Mouse (Mus musculus) adrenal gland, adult 10 weeks (tissue): ENCODE results near the gene 2300009A05Rik. TPM values are rescaled to one million over a fixed set of nuclear protein-coding genes. Genes with fewer than 3 reads are reported as not detected.

Experiments
- polyA plus RNA-seq: library from polyadenylated mRNA; stranded (reverse); fragments of 350-450 nt; fragmentation: Illumina TruSeq; extraction: RNeasy Lipid Tissue Mini Kit (QIAGEN cat#74804); gene quantifications from one replicate; pipeline ENCODE4 v1.2.3, GENCODE M21; 2014; ENCODE audit warnings: low read depth, low replicate concordance

2300009A05Rik gene
- polyA plus RNA-seq = 35.2 TPM

DNA sequence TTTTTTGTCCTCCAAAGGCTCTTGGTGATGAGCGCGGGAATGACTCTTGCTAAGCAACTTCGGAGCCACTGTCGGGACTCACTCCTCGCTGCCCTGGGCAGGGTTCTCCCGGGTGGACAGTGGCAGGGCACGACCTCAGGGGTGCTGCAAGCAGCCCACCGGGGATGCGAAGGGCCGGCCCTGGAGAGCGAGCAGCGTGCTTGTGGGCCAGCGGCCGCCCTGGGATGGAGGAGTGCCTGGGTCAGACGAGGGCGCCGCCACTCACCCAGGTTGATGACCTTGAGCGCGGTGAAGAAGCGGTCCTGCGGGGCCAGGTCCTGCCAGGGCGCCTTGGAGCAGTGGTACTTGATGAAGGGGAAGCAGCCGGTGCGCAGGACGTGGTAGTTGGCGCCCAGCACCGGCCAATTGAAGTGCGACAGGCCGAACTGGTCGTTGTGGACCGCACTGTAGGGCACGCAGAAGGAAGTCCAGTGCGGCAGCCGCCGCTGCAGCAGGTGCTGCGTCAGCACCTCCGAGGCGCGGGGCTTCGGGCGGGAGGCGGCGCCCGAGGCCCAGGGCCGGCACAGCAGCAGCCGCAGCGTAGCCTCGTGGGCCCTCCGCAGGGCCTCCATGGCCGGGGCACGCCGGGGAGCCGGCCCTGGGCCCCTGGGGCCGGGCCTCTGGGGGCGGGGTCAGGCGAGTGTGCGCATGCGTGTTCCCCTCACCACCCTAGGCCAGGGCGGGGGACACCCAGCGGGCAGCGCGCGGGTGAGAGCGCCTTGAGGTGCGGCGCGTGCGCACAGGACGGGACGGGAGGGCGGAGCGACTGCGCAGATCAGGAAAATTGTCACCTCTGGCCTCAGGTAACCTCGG lies at the start of gene 2300009A05Rik:
Gene 2300009A05Rik, minus strand, starts transcription at position 636 of the 852 bp plus-strand sequence.

DNA sequence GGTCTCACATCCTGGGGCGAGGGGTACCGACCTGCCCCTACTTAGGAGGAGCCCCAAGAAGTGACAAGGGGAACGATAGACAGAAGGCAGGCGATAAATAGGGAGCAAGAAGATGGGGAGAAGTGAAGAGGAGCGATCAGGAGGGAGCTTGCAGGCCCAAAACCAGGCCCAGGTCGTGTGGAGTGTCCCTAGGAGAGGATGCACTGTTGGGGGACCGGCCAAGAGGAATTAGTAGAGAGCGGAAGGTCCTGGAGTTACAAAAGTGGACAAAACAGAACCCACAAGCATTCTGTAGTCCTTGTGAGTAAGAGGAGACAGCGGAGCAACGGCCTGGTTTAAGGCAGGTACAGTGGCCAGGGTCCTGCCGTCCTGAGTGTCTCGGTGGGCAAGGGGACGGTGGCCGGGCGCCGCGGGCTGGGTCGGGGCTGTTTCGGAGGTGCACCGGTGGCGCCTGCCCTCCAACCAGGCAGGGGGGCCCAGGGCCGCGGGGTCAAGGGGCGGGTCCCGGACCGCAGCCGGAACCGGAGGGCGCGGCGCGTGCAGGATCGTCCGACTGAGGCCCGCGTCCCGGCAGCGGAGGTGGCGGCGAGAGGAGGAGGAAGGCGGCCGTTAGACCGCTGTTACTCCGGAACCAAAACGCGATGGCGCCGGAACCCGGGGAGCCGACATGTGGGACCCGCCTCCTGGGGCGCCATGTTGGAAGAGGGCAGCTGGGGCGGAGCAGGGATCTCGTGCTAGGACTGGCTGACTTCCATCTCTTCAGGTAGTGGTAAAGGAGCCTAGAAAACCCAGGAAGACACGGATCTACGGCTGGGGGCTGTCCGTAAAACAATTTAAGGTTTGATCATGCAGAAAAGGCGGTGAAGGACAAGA lies 21.5 kb downstream of the 2300009A05Rik start, which contains the start of gene Map2k5:
Gene Map2k5, minus strand, starts transcription at position 633 of the 873 bp plus-strand sequence.

Other genes starting within 250 kb of the 2300009A05Rik start
- gene Map2k5, start 21.3 kb downstream of the 2300009A05Rik start, polyA plus RNA-seq = 19.2 TPM
- not detected for gene Iqch, start 203.2 kb upstream of the 2300009A05Rik start, polyA plus RNA-seq
- gene Aagab, start 203.4 kb upstream of the 2300009A05Rik start, polyA plus RNA-seq = 11.7 TPM